Mouse (Mus musculus): ENCODE results near the gene Vmn1r17.

GRCm38 (mm10) chr6:57326176-57326575 is 37.4 kb downstream of the Vmn1r17 start:
- TF ChIP-seq EP300 (IDR thresholded peaks at IDR 0.05; ENCODE audit: low read depth) (no peak), CTCF (IDR thresholded peaks at IDR 0.05; ENCODE audit: low read depth) (no peak)

Data from heart, postnatal 0 days (tissue).